In the genomic region with DNA sequence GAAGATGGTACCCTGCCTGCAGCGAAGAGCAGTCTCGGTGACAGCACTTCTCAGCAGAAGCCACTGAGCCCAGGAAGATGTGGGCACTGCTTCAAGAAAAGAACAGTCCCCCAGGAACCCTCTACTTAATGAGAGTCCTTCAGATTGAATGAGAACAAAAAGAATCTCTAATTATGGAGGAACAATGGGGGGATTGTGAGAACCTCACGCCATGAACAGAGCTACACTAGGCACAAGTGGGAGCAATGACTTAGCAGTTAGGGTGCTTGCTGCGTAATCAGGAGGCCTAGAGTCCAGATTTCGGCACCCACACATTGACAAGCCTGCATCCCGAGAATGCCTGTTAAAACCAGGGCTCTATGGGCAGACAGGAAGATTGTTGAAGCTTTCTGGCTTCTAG, we compare ENCODE assay signal across 17 mouse cellular contexts.
"Had no signal": no experiment of that assay in that cellular context is flagged by ENCODE, and none has a peak within 500 bp of the region (broad histone marks: within the 10 kb centered on the region; RNA-seq: fewer than 3 reads in every experiment).

No protein-coding gene starts in this region.

- H3K27me3 ChIP-seq: midbrain, embryonic 13.5 days; midbrain, embryonic 15.5 days; neural tube, embryonic 13.5 days; neural tube, embryonic 15.5 days had no signal

- ATAC-seq: midbrain, embryonic 13.5 days; midbrain, embryonic 15.5 days had no signal

- H3K4me3 ChIP-seq: midbrain, embryonic 10.5 days; midbrain, embryonic 13.5 days; midbrain, embryonic 15.5 days; myocyte; neural tube, embryonic 13.5 days; neural tube, embryonic 15.5 days had no signal

- H3K4me1 ChIP-seq: midbrain, embryonic 13.5 days; midbrain, embryonic 15.5 days; neural tube, embryonic 15.5 days had no signal

- H3K9me3 ChIP-seq: midbrain, embryonic 10.5 days; midbrain, embryonic 13.5 days; midbrain, embryonic 15.5 days; neural tube, embryonic 13.5 days; neural tube, embryonic 15.5 days had no signal

- H3K9ac ChIP-seq: liver, embryonic 14.5 days; lung, embryonic 14.5 days; midbrain, embryonic 13.5 days; midbrain, embryonic 15.5 days; neural tube, embryonic 13.5 days; neural tube, embryonic 15.5 days had no signal

- H3K4me2 ChIP-seq: lung, embryonic 14.5 days; midbrain, embryonic 13.5 days; midbrain, embryonic 15.5 days; neural tube, embryonic 13.5 days; neural tube, embryonic 15.5 days had no signal

- H3K27ac ChIP-seq: liver, embryonic 14.5 days; midbrain, embryonic 10.5 days; midbrain, embryonic 13.5 days; midbrain, embryonic 15.5 days; neural tube, embryonic 13.5 days; neural tube, embryonic 15.5 days had no signal

- H3K36me3 ChIP-seq: midbrain, embryonic 10.5 days; midbrain, embryonic 13.5 days; midbrain, embryonic 15.5 days; neural tube, embryonic 13.5 days; neural tube, embryonic 15.5 days had no signal

- DNase-seq: lung, adult 18-20 months; lung, embryonic 14.5 days; lung, postnatal 10 days; lung, postnatal 4 days; right cerebral cortex, adult 18-20 months; right cerebral cortex, postnatal 25 days; spleen, adult 18-20 months; thymus, adult 18-20 months; thymus, postnatal 14 days; thymus, postnatal 36 days had no signal
